Mouse (Mus musculus): ENCODE measurements around the gene Apod. TPM values are rescaled to one million over a fixed set of nuclear protein-coding genes. Genes with fewer than 3 reads are reported as not detected.

The Apod gene
- polyA plus RNA-seq, 1 experiment = not detected

DNA sequence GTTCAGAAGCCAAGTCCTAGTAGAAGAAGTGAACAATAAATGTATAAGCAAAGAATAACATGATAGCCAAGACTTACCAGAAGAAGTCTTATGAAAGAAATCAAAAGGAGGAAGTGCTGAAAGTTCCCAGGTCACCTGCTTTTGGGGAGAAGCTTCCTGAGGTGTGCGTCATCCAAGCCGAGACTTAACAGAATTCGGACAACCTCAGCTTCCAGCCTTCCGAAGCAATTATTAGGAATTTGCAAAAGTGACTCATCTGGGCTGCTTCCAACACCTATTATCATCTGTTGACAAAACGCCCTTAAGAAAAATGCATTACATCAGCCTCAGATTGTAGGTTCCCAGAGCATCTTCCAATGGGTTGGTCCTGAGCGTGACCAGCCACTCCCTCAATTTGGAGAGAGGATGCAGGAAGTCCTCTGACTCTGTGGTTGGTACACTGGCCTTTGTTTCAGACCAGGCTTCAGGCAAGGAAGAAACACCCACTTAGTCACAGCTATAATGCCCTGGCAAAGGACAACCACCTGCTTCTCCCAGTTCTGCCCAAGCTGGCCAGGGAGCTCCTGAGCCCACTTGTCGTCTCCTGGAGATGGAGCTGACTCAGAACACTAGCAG, 23.8 kb downstream of the Apod start:
- TF ChIP-seq GATA1 (IDR thresholded peaks at IDR 0.05; ENCODE audit: borderline replicate concordance, low read length) = no peak
- no peak for TF ChIP-seq FLI1 (IDR thresholded peaks at IDR 0.05; ENCODE audit: low read length)
- Histone ChIP-seq H3K27me3 (replicated peaks) (peaks cover 10% of the 10 kb centered on the region), H3K36me3 (replicated peaks; ENCODE audit: low read length) (no peaks in the 10 kb centered on the region), H3K4me3 (replicated peaks) (peak overlapping the region; percentile 82), H3K9me3 (no peaks in the 10 kb centered on the region), H3K4me1 (peaks cover 29% of the 10 kb centered on the region)

DNA sequence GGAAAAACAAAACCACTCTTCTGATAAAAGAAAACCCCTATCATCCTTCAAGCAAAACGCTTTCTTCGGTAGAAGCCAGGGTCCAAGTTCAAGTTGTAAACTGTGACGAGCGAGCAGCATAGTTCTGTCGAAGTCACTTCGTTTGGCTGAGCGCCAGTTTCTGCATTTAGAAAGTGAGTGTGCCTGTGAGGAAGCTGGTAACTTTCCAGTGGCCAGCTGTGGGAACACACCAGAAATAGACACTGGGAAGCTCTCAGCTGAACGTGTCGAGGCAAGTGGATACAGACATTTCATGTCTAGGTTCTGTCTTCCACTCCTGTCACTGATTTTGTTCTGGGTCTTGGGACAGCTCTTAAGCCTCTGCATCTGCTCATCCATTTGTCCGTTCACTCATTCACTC, 24.3 kb downstream of the Apod start:
- TF ChIP-seq FLI1 (IDR thresholded peaks at IDR 0.05; ENCODE audit: low read length) = no peak
- TF ChIP-seq GATA1 (IDR thresholded peaks at IDR 0.05; ENCODE audit: borderline replicate concordance, low read length) = no peak
- Histone ChIP-seq H3K9me3 (no peaks in the 10 kb centered on the region), H3K27me3 (replicated peaks) (peaks cover 7% of the 10 kb centered on the region), H3K4me3 (replicated peaks) (peak overlapping the region; percentile 82), H3K4me1 (peaks cover 29% of the 10 kb centered on the region), H3K36me3 (replicated peaks; ENCODE audit: low read length) (no peaks in the 10 kb centered on the region)

DNA sequence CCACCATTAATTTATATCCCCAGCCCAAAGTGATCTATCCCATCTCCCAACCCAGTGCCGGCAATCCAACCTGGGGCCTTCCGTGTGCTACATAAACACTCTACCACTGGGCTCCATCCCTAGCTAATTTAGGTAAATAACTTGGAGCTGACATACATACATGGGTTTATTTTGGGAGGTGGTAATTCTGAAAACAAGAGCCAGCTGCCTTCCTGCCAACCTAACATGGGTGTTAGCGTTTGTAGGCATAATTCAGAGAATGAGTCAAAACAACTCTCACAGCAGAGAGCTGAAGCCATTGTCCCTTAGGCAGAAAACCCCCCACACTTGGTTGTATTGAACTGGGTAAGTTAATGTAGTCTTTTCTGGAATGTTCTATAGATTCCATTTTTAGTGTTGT, 26.9 kb downstream of the Apod start:
- Histone ChIP-seq H3K4me1 (peaks cover 29% of the 10 kb centered on the region), H3K36me3 (replicated peaks; ENCODE audit: low read length) (no peaks in the 10 kb centered on the region), H3K4me3 (replicated peaks) (no peak overlapping the region), H3K27me3 (replicated peaks) (peaks cover 11% of the 10 kb centered on the region), H3K9me3 (no peaks in the 10 kb centered on the region)
- no peak for TF ChIP-seq GATA1 (IDR thresholded peaks at IDR 0.05; ENCODE audit: borderline replicate concordance, low read length)
- no peak for TF ChIP-seq FLI1 (IDR thresholded peaks at IDR 0.05; ENCODE audit: low read length)

DNA sequence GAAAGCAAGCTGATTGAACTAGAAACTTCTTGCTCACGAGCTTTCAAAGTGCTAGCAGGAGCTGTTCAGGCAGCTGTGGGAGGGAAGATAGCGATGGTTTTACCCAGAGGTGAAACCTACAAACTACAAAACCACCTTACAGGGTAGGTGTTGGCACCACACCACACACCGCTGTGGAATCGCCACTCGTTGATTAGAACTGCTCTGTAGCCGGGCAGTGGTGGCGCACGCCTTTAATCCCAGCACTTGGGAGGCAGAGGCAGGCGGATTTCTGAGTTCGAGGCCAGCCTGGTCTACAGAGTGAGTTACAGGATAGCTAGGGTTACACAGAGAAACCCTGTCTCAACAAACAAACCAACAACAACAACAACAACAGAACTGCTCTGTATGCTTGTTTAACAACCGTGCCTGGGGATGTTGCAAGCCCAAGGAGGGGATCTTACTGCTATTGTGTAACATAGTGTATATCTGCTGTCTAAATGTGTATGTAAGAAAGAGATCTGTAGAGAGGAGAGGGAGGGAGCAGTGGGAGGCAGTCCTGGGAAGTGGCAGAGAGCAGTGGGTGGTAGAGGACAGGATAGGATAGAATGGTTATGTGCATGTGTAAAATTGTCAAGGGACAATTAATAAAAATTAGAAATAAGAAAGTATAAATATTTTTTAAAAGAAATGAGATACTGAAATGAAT, 27.7 kb downstream of the Apod start:
- TF ChIP-seq FLI1 (IDR thresholded peaks at IDR 0.05; ENCODE audit: low read length) (no peak), GATA1 (IDR thresholded peaks at IDR 0.05; ENCODE audit: borderline replicate concordance, low read length) (no peak)
- no peaks in the 10 kb centered on the region for H3K9me3 ChIP-seq
- no peaks in the 10 kb centered on the region for H3K36me3 ChIP-seq (replicated peaks; ENCODE audit: low read length)
- H3K27me3 ChIP-seq (replicated peaks) = peaks cover 11% of the 10 kb centered on the region
- peaks cover 24% of the 10 kb centered on the region for H3K4me1 ChIP-seq
- H3K4me3 ChIP-seq (replicated peaks) = no peak overlapping the region

DNA sequence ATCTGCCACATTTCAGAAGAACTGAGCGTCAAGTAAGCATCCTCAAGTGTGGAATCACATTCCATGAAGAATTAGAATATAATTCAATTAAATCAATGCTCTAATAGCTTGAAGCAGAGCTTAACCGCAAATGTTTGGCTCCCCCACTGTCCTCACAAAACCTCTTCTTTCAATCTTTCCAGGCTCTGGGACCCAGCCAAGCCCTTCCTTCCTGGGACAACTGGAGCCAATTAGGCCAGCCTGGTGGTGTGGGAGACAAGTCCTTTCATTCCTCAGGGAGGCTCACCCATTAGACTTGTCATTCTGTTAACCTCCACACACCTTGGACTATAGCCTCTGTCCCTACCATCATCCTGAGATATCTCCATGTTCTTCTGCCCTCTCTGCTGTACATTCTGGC, 32.6 kb downstream of the Apod start:
- Histone ChIP-seq H3K9me3 (0 out of 2 replicates have a peak, but pooled peaks cover 3% of the 10 kb centered on the region), H3K4me3 (replicated peaks) (no peak overlapping the region), H3K27me3 (replicated peaks) (peaks cover 24% of the 10 kb centered on the region), H3K4me1 (peaks cover 4% of the 10 kb centered on the region; the same call in 1 of the 2 replicates), H3K36me3 (replicated peaks; ENCODE audit: low read length) (no peaks in the 10 kb centered on the region)
- no peak for TF ChIP-seq GATA1 (IDR thresholded peaks at IDR 0.05; ENCODE audit: borderline replicate concordance, low read length)
- no peak for TF ChIP-seq FLI1 (IDR thresholded peaks at IDR 0.05; ENCODE audit: low read length)

DNA sequence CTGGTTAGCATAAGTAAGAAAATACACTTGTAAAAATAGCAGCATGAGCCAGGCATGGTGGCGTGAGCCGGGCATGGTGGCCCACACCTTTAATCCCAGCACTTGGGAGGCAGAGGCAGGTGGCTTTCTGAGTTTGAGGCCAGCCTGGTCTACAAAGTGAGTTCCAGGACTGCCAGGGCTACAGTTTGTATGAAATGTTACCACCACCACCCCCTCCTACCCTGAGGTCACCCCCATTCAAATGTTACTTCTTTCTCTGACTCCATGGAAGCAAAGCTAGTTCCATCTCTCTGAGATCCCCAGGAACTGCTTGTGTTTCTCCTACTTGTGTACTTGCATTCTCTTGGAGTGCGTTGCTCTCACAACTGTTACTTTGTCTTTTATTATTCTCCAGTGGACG, 34.4 kb downstream of the Apod start:
- Histone ChIP-seq H3K36me3 (replicated peaks; ENCODE audit: low read length) (no peaks in the 10 kb centered on the region), H3K4me3 (replicated peaks) (no peak overlapping the region), H3K9me3 (0 out of 2 replicates have a peak, but pooled peaks cover 3% of the 10 kb centered on the region), H3K27me3 (replicated peaks) (peaks cover 22% of the 10 kb centered on the region), H3K4me1 (peaks cover 16% of the 10 kb centered on the region)
- TF ChIP-seq FLI1 (IDR thresholded peaks at IDR 0.05; ENCODE audit: low read length) (no peak), GATA1 (IDR thresholded peaks at IDR 0.05; ENCODE audit: borderline replicate concordance, low read length) (no peak)

DNA sequence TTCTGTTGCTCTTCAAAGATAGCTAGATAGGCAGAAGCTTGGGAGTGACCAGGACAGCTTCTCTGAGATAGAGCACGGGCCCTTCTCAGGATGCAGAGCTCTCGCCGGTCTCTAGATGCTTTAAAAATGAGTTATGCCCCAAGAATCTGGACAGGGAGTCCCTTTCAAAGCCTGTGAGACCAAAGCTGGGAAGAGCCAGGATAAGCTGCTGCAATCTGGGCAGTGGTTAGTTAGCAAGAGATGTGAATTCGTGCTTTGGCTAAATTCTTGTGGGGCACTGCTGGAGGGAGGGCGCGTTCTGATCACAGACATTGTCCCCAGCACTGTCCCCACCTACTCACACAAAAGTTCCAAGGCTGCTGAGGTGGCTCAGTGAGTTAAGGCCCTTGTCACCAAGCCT, 36.0 kb downstream of the Apod start:
- TF ChIP-seq GATA1 (IDR thresholded peaks at IDR 0.05; ENCODE audit: borderline replicate concordance, low read length) (no peak), FLI1 (IDR thresholded peaks at IDR 0.05; ENCODE audit: low read length) (no peak)
- Histone ChIP-seq H3K4me3 (replicated peaks) (no peak overlapping the region), H3K4me1 (peaks cover 18% of the 10 kb centered on the region), H3K9me3 (0 out of 2 replicates have a peak, but pooled peaks cover 3% of the 10 kb centered on the region), H3K36me3 (replicated peaks; ENCODE audit: low read length) (no peaks in the 10 kb centered on the region), H3K27me3 (replicated peaks) (peaks cover 19% of the 10 kb centered on the region)

DNA sequence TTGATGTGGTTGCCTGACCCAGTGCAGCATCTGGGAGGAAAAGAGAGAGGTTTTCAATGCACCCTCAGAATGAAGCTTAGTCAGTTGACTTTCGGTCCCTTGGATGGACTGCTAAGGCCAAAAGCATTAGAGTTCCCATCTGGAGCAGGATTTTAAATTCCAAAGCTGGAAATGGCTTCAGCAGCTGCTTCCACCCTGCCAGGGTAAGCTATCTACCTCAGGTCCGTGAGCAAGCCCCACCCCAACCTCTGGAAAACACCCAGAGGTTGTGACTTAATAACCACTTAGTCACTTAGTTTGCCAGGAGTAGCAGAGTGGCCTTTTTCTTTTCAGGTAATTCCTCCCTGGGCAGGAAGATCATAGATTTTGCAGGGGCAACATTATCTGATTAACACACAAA, 36.5 kb downstream of the Apod start:
- peaks cover 19% of the 10 kb centered on the region for H3K27me3 ChIP-seq (replicated peaks)
- TF ChIP-seq GATA1 (IDR thresholded peaks at IDR 0.05; ENCODE audit: borderline replicate concordance, low read length) (no peak), FLI1 (IDR thresholded peaks at IDR 0.05; ENCODE audit: low read length) (no peak)

DNA sequence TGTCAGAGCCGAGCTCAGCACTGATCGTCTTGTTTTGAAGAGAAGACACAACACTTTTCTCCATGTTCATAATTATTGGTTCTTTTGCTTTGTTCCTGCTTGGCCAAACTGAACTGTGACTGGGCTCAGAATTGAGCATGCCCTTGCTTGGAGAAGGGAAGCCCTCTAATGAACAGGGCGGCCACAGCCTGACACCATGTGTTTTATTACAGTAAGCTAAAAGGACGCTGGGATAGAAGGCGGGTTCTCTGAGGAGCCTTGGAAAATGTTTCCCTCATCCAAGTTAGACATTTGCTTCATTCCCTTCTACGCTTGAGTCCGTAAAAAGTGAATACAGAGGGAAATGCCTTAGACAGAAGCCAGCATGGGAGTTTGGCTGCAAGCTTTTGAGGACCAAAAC, 37.6 kb downstream of the Apod start:
- Histone ChIP-seq H3K4me3 (replicated peaks) (no peak overlapping the region), H3K36me3 (replicated peaks; ENCODE audit: low read length) (peaks cover 14% of the 10 kb centered on the region), H3K9me3 (0 out of 2 replicates have a peak, but pooled peaks cover 3% of the 10 kb centered on the region), H3K27me3 (replicated peaks) (peaks cover 15% of the 10 kb centered on the region), H3K4me1 (peaks cover 33% of the 10 kb centered on the region)
- no peak for TF ChIP-seq GATA1 (IDR thresholded peaks at IDR 0.05; ENCODE audit: borderline replicate concordance, low read length)
- TF ChIP-seq FLI1 (IDR thresholded peaks at IDR 0.05; ENCODE audit: low read length) = no peak

More for the DNA sequence above, 36.5 kb downstream of the Apod start:
- Histone ChIP-seq H3K9me3 (0 out of 2 replicates have a peak, but pooled peaks cover 3% of the 10 kb centered on the region), H3K36me3 (replicated peaks; ENCODE audit: low read length) (peaks cover 4% of the 10 kb centered on the region), H3K4me3 (replicated peaks) (no peak overlapping the region), H3K4me1 (peaks cover 23% of the 10 kb centered on the region)

DNA sequence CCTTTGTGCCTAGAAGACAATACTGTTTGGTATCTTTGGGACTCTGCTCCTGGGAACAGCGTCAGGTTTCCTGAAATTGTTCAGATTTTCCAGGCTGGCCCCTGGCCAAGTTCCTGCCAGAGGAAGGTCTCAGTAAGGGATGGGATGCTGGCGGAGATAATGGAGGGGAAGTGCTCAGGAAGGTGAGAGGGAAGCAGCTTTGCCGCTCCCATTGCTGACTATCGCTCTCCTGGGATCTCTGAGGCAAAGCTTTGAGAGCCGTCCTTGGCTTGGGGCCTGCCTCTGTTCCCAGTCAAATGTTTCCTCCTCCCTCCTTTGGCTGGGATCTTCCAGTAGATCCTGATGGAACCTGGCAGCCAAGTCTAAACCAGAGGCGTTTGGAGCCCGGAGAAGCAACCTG, 38.1 kb downstream of the Apod start:
- H3K4me3 ChIP-seq (replicated peaks) = no peak overlapping the region
- H3K4me1 ChIP-seq = peaks cover 36% of the 10 kb centered on the region
- H3K27me3 ChIP-seq (replicated peaks) = peaks cover 14% of the 10 kb centered on the region
- peaks cover 14% of the 10 kb centered on the region for H3K36me3 ChIP-seq (replicated peaks; ENCODE audit: low read length)
- TF ChIP-seq GATA1 (IDR thresholded peaks at IDR 0.05; ENCODE audit: borderline replicate concordance, low read length) = no peak
- no peak for TF ChIP-seq FLI1 (IDR thresholded peaks at IDR 0.05; ENCODE audit: low read length)
- 0 out of 2 replicates have a peak, but pooled peaks cover 2% of the 10 kb centered on the region for H3K9me3 ChIP-seq
